In genomic region chr5:111267100-111267499, GRCm38 (mm10) we compare ENCODE assay signal across 11 mouse cellular contexts.
DNase-seq lines count a peak whose midpoint lies in the region; ATAC-seq and TF ChIP-seq lines count a peak whose summit lies in the region.
"Had no signal": no experiment of that assay in that cellular context is flagged by ENCODE, and none has a peak within 500 bp of the region (broad histone marks: within the 10 kb centered on the region; RNA-seq: fewer than 3 reads in every experiment).

No protein-coding gene starts in this region.

- H3K27ac ChIP-seq in layer of hippocampus, adult 2 months, result peak overlapping the region; percentile 21
- peak overlapping the region; percentile 55; the same call in 1 of the 2 replicates for H3K27ac ChIP-seq in heart, embryonic 12.5 days (ENCODE audit: poor library complexity, severe bottlenecking)
- no peak overlapping the region for H3K27ac ChIP-seq in midbrain, embryonic 14.5 days (replicated peaks; ENCODE audit: low read depth, low read length)
- H3K27ac ChIP-seq: liver, embryonic 15.5 days; neural tube, embryonic 12.5 days had no signal

- peaks cover 53% of the 10 kb centered on the region for H3K4me1 ChIP-seq in heart, embryonic 12.5 days (replicated peaks)
- H3K4me1 ChIP-seq in midbrain, embryonic 14.5 days (ENCODE audit: control insufficient read depth, insufficient read depth, low read length), result peaks cover 17% of the 10 kb centered on the region

- peaks cover 6% of the 10 kb centered on the region; the same call in 1 of the 2 replicates for H3K27me3 ChIP-seq in heart, embryonic 12.5 days (replicated peaks)
- no peaks in the 10 kb centered on the region for H3K27me3 ChIP-seq in midbrain, embryonic 14.5 days (ENCODE audit: control insufficient read depth, insufficient read depth, low read length)
- H3K27me3 ChIP-seq: liver, embryonic 15.5 days; neural tube, embryonic 12.5 days had no signal

- H3K4me2 ChIP-seq in heart, embryonic 12.5 days, result no peak overlapping the region
- H3K4me2 ChIP-seq in midbrain, embryonic 14.5 days (ENCODE audit: low read length), result no peak overlapping the region
- H3K4me2 ChIP-seq: liver, embryonic 15.5 days; neural tube, embryonic 12.5 days had no signal

- no peak overlapping the region for H3K9ac ChIP-seq in heart, embryonic 12.5 days
- H3K9ac ChIP-seq in midbrain, embryonic 14.5 days (replicated peaks; ENCODE audit: low read length), result no peak overlapping the region
- H3K9ac ChIP-seq: liver, embryonic 15.5 days; neural tube, embryonic 12.5 days had no signal

- WGBS in heart, embryonic 12.5 days, result 55% methylated on average over 3 of the region's 3 CpGs
- 82% methylated on average over 3 of the region's 3 CpGs for WGBS in midbrain, embryonic 14.5 days

- DNase-seq in layer of hippocampus, adult 2 months (ENCODE audit: low spot score in 2 of 2), result no peak
- DNase-seq in layer of hippocampus, adult 11-12 months (ENCODE audit: low spot score), result no peak
- DNase-seq in kidney, adult 9 months, result peak; percentile 71
- no peak for DNase-seq in layer of hippocampus, adult 9-11 months
- no peak for DNase-seq in midbrain, embryonic 14.5 days
- DNase-seq: gastrocnemius, postnatal 14 days had no signal

- TF ChIP-seq CTCF in layer of hippocampus, adult 2 months (conservative IDR thresholded peaks at IDR 0.05), result no peak

- H3K36me3 ChIP-seq in heart, embryonic 12.5 days, result peaks cover 16% of the 10 kb centered on the region
- H3K36me3 ChIP-seq in midbrain, embryonic 14.5 days (ENCODE audit: control insufficient read depth, insufficient read depth, low read length), result peaks cover 38% of the 10 kb centered on the region
- H3K36me3 ChIP-seq: G1E; liver, embryonic 15.5 days had no signal

- H3K4me3 ChIP-seq in layer of hippocampus, adult 2 months, result no peak overlapping the region
- no peak overlapping the region for H3K4me3 ChIP-seq in heart, embryonic 12.5 days
- no peak overlapping the region for H3K4me3 ChIP-seq in midbrain, embryonic 14.5 days (replicated peaks; ENCODE audit: low read depth, low read length)
- H3K4me3 ChIP-seq: liver, embryonic 15.5 days; neural tube, embryonic 12.5 days had no signal

- peaks cover 8% of the 10 kb centered on the region for H3K9me3 ChIP-seq in heart, embryonic 12.5 days (replicated peaks)
- no peaks in the 10 kb centered on the region for H3K9me3 ChIP-seq in midbrain, embryonic 14.5 days (ENCODE audit: control insufficient read depth, low read length)
- H3K9me3 ChIP-seq: G1E; liver, embryonic 15.5 days had no signal

- 0 out of 2 replicates have a peak, but pooled peaks have one; percentile 31 for ATAC-seq in heart, embryonic 12.5 days (ENCODE audit: insufficient number of reproducible peaks, low FRiP score)
- ATAC-seq in megakaryocyte progenitor cell, adult 5-6 weeks (replicated peaks; ENCODE audit: poor library complexity), result peak; percentile 83
- ATAC-seq in midbrain, embryonic 14.5 days (ENCODE audit: low FRiP score, low TSS enrichment), result no peak
